Mouse (Mus musculus): ENCODE data around the gene Ryr3.

The Ryr3 gene

GRCm38 (mm10) chr2:112617206-112617605, 599.7 kb downstream of the Ryr3 start:
- DNase-seq: no peak

- DNase-seq: no peak
Measured at GRCm38 (mm10) chr2:112614375-112614774, 602.5 kb downstream of the Ryr3 start.

- DNase-seq: no peak
Measured at GRCm38 (mm10) chr2:112612628-112613027, 604.3 kb downstream of the Ryr3 start.

GRCm38 (mm10) chr2:112606536-112606935, 610.4 kb downstream of the Ryr3 start:
- no peak for DNase-seq

GRCm38 (mm10) chr2:112602487-112602886, 614.4 kb downstream of the Ryr3 start:
- no peak for DNase-seq

GRCm38 (mm10) chr2:112600222-112600621, 616.7 kb downstream of the Ryr3 start:
- no peak for DNase-seq

GRCm38 (mm10) chr2:112597064-112597463, 619.8 kb downstream of the Ryr3 start:
- no peak for DNase-seq

GRCm38 (mm10) chr2:112596415-112596814, 620.5 kb downstream of the Ryr3 start:
- no peak for DNase-seq

- no peak for DNase-seq
Measured at GRCm38 (mm10) chr2:112595807-112596206, 621.1 kb downstream of the Ryr3 start.

GRCm38 (mm10) chr2:112593781-112594180, 623.1 kb downstream of the Ryr3 start:
- no peak for DNase-seq

GRCm38 (mm10) chr2:112593322-112593721, 623.6 kb downstream of the Ryr3 start:
- no peak for DNase-seq

GRCm38 (mm10) chr2:112591451-112591871, 625.4 kb downstream of the Ryr3 start:
- peak; percentile 20 for DNase-seq

- no peak for DNase-seq
Measured at GRCm38 (mm10) chr2:112590985-112591384, 625.9 kb downstream of the Ryr3 start.
